Mouse (Mus musculus): ENCODE measurements around the gene Dnajc6. TPM values are rescaled to one million over a fixed set of nuclear protein-coding genes. Genes with fewer than 3 reads are reported as not detected.

Dnajc6 gene
- polyA plus RNA-seq (2015; fragmentation: Nextera tagmentation; extraction: Ambion mirVana): 0.11 and 0.24 TPM in 2 replicates

DNA sequence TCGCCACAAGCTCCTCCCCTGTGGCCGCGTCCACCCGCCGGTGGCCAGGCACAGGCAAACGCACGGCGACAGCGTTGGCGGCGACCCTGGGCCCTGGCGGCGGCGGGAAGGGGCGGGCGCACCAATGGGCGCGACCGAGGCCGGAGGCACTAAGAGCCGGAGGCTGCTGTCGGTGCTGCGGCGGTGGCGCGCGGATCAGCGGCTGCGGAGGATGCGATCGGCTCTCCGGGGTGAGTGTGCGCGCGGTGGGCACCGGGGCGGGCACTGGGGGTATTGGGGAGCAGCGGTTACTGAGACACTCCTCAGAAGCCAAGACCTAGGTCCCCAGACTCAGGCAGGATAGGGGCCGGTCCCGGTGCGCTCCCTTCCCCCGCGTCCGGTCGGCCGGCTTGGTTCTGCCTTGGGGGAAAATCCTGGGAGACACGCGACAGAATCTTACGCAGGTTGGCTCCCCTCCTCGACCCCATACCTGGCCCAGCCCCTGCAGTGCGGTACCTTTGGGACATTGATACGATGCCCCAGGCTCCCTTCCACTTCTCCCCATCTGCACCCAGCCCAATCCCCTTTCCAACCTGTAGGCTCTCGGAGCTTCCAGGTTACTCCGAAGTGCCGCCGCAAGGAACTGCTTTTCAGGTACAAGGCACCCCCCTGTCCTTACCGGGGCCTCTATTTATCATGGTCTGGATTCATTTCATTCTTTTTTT is at the start of gene Dnajc6:
Gene Dnajc6, plus strand, starts transcription at position 115 of the 704 bp plus-strand sequence.

GRCm38 (mm10) chr4:101647196-101647905 is 150.9 kb downstream of the Dnajc6 start, which contains the start of gene Leprot:
Gene Leprot (plus strand): TSS chr4:101647718.

Other genes starting within 250 kb of the Dnajc6 start
- 55.8 and 59.0 TPM in 2 replicates for gene Jak1, start 231.4 kb upstream of the Dnajc6 start, polyA plus RNA-seq (2015; fragmentation: Nextera tagmentation; extraction: Ambion mirVana)
- gene Ak4, start 77.4 kb upstream of the Dnajc6 start, polyA plus RNA-seq (2015; fragmentation: Nextera tagmentation; extraction: Ambion mirVana): 1.5 and 1.9 TPM in 2 replicates
- 46.5 and 50.9 TPM in 2 replicates for gene Leprot, start 151.1 kb downstream of the Dnajc6 start, polyA plus RNA-seq (2015; fragmentation: Nextera tagmentation; extraction: Ambion mirVana)
- gene Lepr, start 220.8 kb downstream of the Dnajc6 start, polyA plus RNA-seq (2015; fragmentation: Nextera tagmentation; extraction: Ambion mirVana): 2.2 and 3.3 TPM in 2 replicates